Mouse (Mus musculus): Measurements from ENCODE around the gene Tut4. TPM values are rescaled to one million over a fixed set of nuclear protein-coding genes. Genes with fewer than 3 reads are reported as not detected.

The Tut4 gene
- total and polyA plus RNA-seq, 3 experiments, result 23.5 to 67.4 (median 26.3) TPM

DNA sequence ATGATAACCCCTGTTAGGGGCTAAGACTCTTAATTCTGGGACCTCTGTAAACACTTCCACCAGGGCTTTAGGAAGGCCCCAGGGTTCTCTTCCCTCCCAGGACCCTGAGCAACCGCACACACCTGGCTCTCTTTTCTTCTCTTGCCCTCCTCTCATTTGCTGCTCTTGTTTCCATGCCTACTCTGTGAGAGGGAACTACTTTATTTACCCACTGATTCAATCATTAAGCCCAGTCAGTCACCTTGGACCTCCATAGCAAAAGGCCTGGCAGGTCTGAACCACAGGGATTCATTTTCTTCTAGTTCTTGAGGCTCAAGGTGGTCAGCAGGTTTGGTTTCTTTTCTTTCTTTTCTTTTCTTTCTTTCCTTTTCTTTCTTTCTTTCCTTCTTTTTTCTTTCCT lies 23.0 kb upstream of the Tut4 start:
- Histone ChIP-seq H3K4me2 (ENCODE audit: insufficient read depth, low read depth, poor library complexity, severe bottlenecking) (no peak overlapping the region), H3K27ac (ENCODE audit: insufficient read depth, low read depth) (no peak overlapping the region), H3K4me3 (replicated peaks in 1 of 3; ENCODE audit: low read depth in 2 of 3, low read length in 2 of 3, poor library complexity in 1 of 3) (no peak overlapping the region), H3K9ac (ENCODE audit: insufficient read depth, low read depth) (no peak overlapping the region), H3K79me2 (replicated peaks; ENCODE audit: control insufficient read depth, extremely low read depth, insufficient read depth, poor library complexity, severe bottlenecking) (no peaks in the 10 kb centered on the region; the same call in 1 of the 2 replicates), H3K9me3 (replicated peaks; ENCODE audit: low read length) (no peaks in the 10 kb centered on the region), H3K27me3 (replicated peaks) (no peaks in the 10 kb centered on the region), H3K4me1 (ENCODE audit: control insufficient read depth in 1 of 2, insufficient read depth in 2 of 2) (peaks cover 0 to 1% of the 10 kb centered on the region in 2 experiments; a peak in 1 of 4 replicates), H3K36me3 (replicated peaks in 1 of 2; ENCODE audit: control insufficient read depth in 1 of 2, insufficient read depth in 1 of 2, low read length in 1 of 2) (no peaks in the 10 kb centered on the region)
- dilution Hi-C loops (cut with MboI; ENCODE audit: extremely low pct_ligation_motif_present, extremely low pct_unique_long_range_greater_than_20kb, low sequenced_read_pairs), result no loop called here
- TF ChIP-seq POLR2AphosphoS2 (IDR thresholded peaks at IDR 0.05; ENCODE audit: low read depth, low read length) (no peak), JUN (IDR thresholded peaks at IDR 0.05; ENCODE audit: insufficient read depth, low read depth, low read length) (no peak), MAX (IDR thresholded peaks at IDR 0.05; ENCODE audit: low read length) (no peak), TBP (conservative IDR thresholded peaks at IDR 0.05; ENCODE audit: low read depth, low read length) (no peak), JUND (conservative IDR thresholded peaks at IDR 0.05; ENCODE audit: low read depth, low read length) (no peak), ZKSCAN1 (IDR thresholded peaks at IDR 0.05; ENCODE audit: borderline replicate concordance, low read depth, low read length) (no peak), MEF2A (IDR thresholded peaks at IDR 0.05; ENCODE audit: borderline replicate concordance, low read depth, low read length) (no peak), SIN3A (IDR thresholded peaks at IDR 0.05; ENCODE audit: low read length) (no peak), USF1 (IDR thresholded peaks at IDR 0.05; ENCODE audit: low read depth, low read length) (no peak), RCOR1 (conservative IDR thresholded peaks at IDR 0.05; ENCODE audit: low read depth, low read length) (no peak), SMC3 (IDR thresholded peaks at IDR 0.05; ENCODE audit: low read depth, low read length) (no peak), USF2 (conservative IDR thresholded peaks at IDR 0.05; ENCODE audit: low read depth, low read length) (no peak), E2F4 (IDR thresholded peaks at IDR 0.05; ENCODE audit: insufficient replicate concordance, low read depth, low read length) (no peak), KAT2A (IDR thresholded peaks at IDR 0.05; ENCODE audit: insufficient replicate concordance, low read length) (no peak), MAFK (IDR thresholded peaks at IDR 0.05; ENCODE audit: insufficient replicate concordance, low read length) (no peak), EP300 (IDR thresholded peaks at IDR 0.05; ENCODE audit: low read length) (no peak)
- in situ Hi-C loops (cut with MboI; ENCODE audit: low pct_ligation_motif_present, low pct_unique_long_range_greater_than_20kb, low sequenced_read_pairs), result no loop called here
- no peak for DNase-seq (ENCODE audit: extremely low read depth)

DNA sequence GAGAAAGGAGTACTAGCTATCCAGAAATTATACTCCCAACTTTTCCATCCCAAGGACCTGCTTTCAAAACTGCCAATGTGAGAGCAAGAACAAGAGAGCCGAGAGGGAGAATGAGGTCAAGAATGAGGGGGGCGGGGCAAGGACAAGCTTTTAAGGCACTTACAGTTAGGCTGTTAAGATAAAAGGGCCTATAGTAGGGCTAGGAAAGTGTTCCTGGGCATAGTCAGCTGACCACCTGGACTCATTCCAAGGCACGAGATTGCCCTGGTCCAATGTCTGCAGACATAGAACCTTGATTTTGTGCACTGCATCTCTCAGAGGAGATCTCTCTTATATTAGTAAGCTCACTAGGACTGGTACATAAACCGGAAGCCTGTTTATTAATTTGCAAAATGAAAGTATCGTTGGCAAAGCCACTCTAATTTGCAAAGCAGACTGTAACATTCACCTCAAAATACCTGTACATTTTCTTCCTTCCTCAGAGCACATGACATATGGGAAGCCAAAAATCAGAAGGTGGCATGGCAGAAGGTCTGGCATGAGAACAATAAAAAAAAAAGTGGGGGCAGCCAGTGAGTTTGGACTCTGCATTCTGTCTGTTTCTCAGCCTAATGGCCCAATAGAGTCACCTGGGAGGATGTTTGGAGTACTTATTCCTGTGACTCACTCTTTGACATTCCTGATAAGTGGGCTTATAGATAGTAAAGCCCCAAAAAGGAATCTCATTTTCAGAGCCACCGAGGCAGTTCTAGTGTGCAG lies 21.0 kb upstream of the Tut4 start:
- Histone ChIP-seq H3K4me3 (replicated peaks in 1 of 3; ENCODE audit: low read depth in 2 of 3, low read length in 2 of 3, poor library complexity in 1 of 3) (no peak overlapping the region), H3K27ac (ENCODE audit: insufficient read depth, low read depth) (no peak overlapping the region), H3K9ac (ENCODE audit: insufficient read depth, low read depth) (no peak overlapping the region), H3K4me2 (ENCODE audit: insufficient read depth, low read depth, poor library complexity, severe bottlenecking) (peak overlapping the region; percentile 33; the same call in 1 of the 2 replicates), H3K36me3 (replicated peaks in 1 of 2; ENCODE audit: control insufficient read depth in 1 of 2, insufficient read depth in 1 of 2, low read length in 1 of 2) (no peaks in the 10 kb centered on the region), H3K79me2 (replicated peaks; ENCODE audit: control insufficient read depth, extremely low read depth, insufficient read depth, poor library complexity, severe bottlenecking) (no peaks in the 10 kb centered on the region), H3K27me3 (replicated peaks) (no peaks in the 10 kb centered on the region), H3K4me1 (ENCODE audit: control insufficient read depth in 1 of 2, insufficient read depth in 2 of 2) (no peaks in the 10 kb centered on the region; a peak in 1 of 4 replicates), H3K9me3 (replicated peaks; ENCODE audit: low read length) (no peaks in the 10 kb centered on the region)
- in situ Hi-C loops (cut with MboI; ENCODE audit: low pct_ligation_motif_present, low pct_unique_long_range_greater_than_20kb, low sequenced_read_pairs), result no loop called here
- DNase-seq (ENCODE audit: extremely low read depth), result no peak
- TF ChIP-seq CTCF (conservative IDR thresholded peaks at IDR 0.05 in 1 of 2, IDR thresholded peaks at IDR 0.05 in 1 of 2; ENCODE audit: low read depth in 2 of 2, low read length in 2 of 2) (no peak), MYC (IDR thresholded peaks at IDR 0.05; ENCODE audit: low read depth, low read length) (no peak), ZC3H11A (IDR thresholded peaks at IDR 0.05; ENCODE audit: low read depth, low read length) (no peak), PAX5 (IDR thresholded peaks at IDR 0.05; ENCODE audit: low read length) (no peak)
- dilution Hi-C loops (cut with MboI; ENCODE audit: extremely low pct_ligation_motif_present, extremely low pct_unique_long_range_greater_than_20kb, low sequenced_read_pairs), result no loop called here
